Mouse (Mus musculus) midbrain, postnatal 0 days (tissue): ENCODE data around the gene Zdhhc4. TPM values are rescaled to one million over a fixed set of nuclear protein-coding genes. Genes with fewer than 3 reads are reported as not detected.
A peak's percentile ranks its signal among the peaks of the same experiment; 100 is the strongest.

Source experiments
- ATAC-seq: fragments of 200-750 bp; cut with Nextera tagmentation; 2 replicates; pipeline ENCODE4 v1.8.0; 2017; ENCODE audit warnings: moderate number of reproducible peaks, mild to moderate bottlenecking, moderate TSS enrichment, moderate library complexity; ENCODE audit not compliant: low FRiP score
- DNase-seq: peaks from one replicate; pipeline ENCODE4 v3.0.0-alpha.2; 2015; ENCODE audit warnings: low spot score
- H3K27ac ChIP-seq: fragments of 300-500 bp; sonication (generic); 2 replicates; pipeline ENCODE4 v1.5.1; 2014; ENCODE audit warnings: low read depth, mild to moderate bottlenecking, low read length, mixed read lengths
- H3K27me3 ChIP-seq: fragments of 300-500 bp; sonication (generic); 2 replicates; pipeline ENCODE4 v1.6.1; 2014; ENCODE audit warnings: low read length, control low read depth, mixed read lengths; ENCODE audit not compliant: insufficient read depth
- H3K36me3 ChIP-seq: fragments of 300-500 bp; sonication (generic); 2 replicates; pipeline ENCODE4 v1.6.1; 2014; ENCODE audit warnings: low read length, control low read depth, mixed read lengths; ENCODE audit not compliant: insufficient read depth
- H3K4me1 ChIP-seq: fragments of 300-500 bp; sonication (generic); 2 replicates; pipeline ENCODE4 v1.6.1; 2014; ENCODE audit warnings: mild to moderate bottlenecking, control low read depth, antibody characterized with exemption, low read length, mixed read lengths; ENCODE audit not compliant: insufficient read depth
- H3K4me2 ChIP-seq: fragments of 300-500 bp; sonication (generic); 2 replicates; pipeline ENCODE4 v1.6.1; 2014; ENCODE audit warnings: low read depth, mild to moderate bottlenecking, low read length, mixed read lengths; ENCODE audit not compliant: poor library complexity, severe bottlenecking
- H3K4me3 ChIP-seq: fragments of 300-500 bp; sonication (generic); 2 replicates; pipeline ENCODE4 v1.5.1; 2014; ENCODE audit warnings: low read depth, mild to moderate bottlenecking, low read length, moderate library complexity
- H3K9ac ChIP-seq: fragments of 300-500 bp; sonication (generic); replicated peaks from 2 replicates; pipeline ENCODE4 v1.6.1; 2014; ENCODE audit warnings: mild to moderate bottlenecking, low read length, moderate library complexity, mixed read lengths; ENCODE audit not compliant: poor library complexity, severe bottlenecking
- H3K9me3 ChIP-seq: fragments of 300-500 bp; sonication (generic); 2 replicates; pipeline ENCODE4 v1.6.1; 2016; ENCODE audit warnings: low read length, control low read depth
- CTCF ChIP-seq: IDR thresholded peaks from 2 replicates; pipeline ENCODE4 v1.5.1; 2016; ENCODE audit warnings: antibody characterized with exemption, mild to moderate bottlenecking
- WGBS: fragments of 180-500 bp; shearing (Covaris S2); extraction: QIAGEN DNeasy Blood & Tissue Kit; methylation state at CpG from one replicate; pipeline ENCODE4 v1.1.7; 2014; 5-methylcytosine and 5-hydroxymethylcytosine counted together
- polyA plus RNA-seq: library from polyadenylated mRNA; unstranded; fragments of >200 nt; fragmentation: Nextera tagmentation; extraction: Ambion mirVana; gene quantifications from 2 replicates; pipeline ENCODE4 v1.2.1, GENCODE M21; 2015
- total RNA-seq: library from RNA; depleted of rRNA; stranded (reverse); fragments of >200 nt; gene quantifications from 2 replicates; pipeline ENCODE4 v1.2.3, GENCODE M21; 2014

The Zdhhc4 gene
- total and polyA plus RNA-seq, 2 experiments from 2014 or later = 93.0 to 94.5 TPM

DNA sequence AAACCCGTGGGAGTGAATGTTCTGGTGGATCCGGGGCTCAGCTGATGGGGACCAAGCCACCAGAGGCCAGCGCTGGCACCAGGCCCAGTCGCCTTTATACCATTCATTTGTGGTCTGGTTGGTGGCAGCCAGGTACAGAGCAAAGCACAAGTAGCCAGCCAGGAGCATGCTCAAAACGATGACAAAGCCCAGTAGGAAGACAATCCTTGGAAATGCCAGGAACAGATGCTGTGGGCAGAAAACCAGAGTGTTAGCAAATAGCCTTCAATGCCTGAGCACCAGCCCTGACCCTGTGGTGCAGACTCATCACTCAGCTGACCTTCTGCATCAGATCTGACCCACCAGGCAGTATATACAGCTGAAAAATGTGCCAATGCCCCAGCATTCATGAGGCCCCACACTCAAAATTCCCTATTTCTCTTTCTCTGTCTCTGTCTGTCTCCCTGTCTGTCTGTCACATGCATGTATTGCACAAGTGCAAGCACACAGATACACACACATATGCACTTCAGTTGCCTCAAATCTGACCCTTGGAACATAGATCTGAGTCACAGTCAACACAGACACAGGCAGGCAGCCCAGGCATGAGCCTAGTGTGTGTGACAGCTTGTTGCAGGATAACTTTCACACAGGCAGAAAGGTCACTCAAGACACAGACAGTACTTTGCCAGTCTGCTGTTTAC lies 12.3 kb downstream of the Zdhhc4 start:
- Histone ChIP-seq H3K36me3 (peaks cover 42% of the 10 kb centered on the region), H3K9ac (no peak overlapping the region), H3K4me3 (no peak overlapping the region), H3K9me3 (no peaks in the 10 kb centered on the region), H3K4me1 (peaks cover 12% of the 10 kb centered on the region), H3K27ac (no peak overlapping the region), H3K4me2 (no peak overlapping the region), H3K27me3 (no peaks in the 10 kb centered on the region)
- 91% methylated on average over 5 of the region's 5 CpGs for WGBS
- no peak for ATAC-seq
- no peak for TF ChIP-seq CTCF
- no peak for DNase-seq

DNA sequence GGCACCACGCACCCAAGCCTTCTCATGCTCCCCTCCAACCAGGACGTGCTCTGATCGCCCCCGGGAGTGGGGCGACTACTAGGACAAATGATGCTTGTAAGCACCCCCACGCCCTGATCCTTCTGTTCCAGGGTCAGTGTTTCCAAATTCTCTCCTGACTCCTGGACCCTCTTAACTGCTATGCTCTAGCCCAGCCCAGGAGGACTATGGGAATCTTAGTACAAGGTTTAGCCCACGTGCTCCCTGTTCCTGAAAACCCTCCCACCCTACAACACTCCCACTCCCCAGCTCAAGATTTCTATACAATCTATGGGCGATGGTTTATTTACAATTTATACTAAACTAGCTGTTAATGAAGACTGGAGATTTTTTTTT lies 13.6 kb downstream of the Zdhhc4 start:
- no peak for TF ChIP-seq CTCF
- H3K4me1 ChIP-seq = peaks cover 12% of the 10 kb centered on the region
- peak overlapping the region; percentile 85 for H3K4me3 ChIP-seq
- H3K4me2 ChIP-seq = peak overlapping the region; percentile 86
- H3K27ac ChIP-seq = peak overlapping the region; percentile 26; the same call in 1 of the 2 replicates
- no peak for DNase-seq
- ATAC-seq = peak; percentile 25; the same call in 1 of the 2 replicates
- H3K27me3 ChIP-seq = no peaks in the 10 kb centered on the region
- 13% methylated on average over 8 of the region's 8 CpGs for WGBS
- H3K9me3 ChIP-seq = no peaks in the 10 kb centered on the region
- peaks cover 35% of the 10 kb centered on the region for H3K36me3 ChIP-seq
- H3K9ac ChIP-seq = no peak overlapping the region

DNA sequence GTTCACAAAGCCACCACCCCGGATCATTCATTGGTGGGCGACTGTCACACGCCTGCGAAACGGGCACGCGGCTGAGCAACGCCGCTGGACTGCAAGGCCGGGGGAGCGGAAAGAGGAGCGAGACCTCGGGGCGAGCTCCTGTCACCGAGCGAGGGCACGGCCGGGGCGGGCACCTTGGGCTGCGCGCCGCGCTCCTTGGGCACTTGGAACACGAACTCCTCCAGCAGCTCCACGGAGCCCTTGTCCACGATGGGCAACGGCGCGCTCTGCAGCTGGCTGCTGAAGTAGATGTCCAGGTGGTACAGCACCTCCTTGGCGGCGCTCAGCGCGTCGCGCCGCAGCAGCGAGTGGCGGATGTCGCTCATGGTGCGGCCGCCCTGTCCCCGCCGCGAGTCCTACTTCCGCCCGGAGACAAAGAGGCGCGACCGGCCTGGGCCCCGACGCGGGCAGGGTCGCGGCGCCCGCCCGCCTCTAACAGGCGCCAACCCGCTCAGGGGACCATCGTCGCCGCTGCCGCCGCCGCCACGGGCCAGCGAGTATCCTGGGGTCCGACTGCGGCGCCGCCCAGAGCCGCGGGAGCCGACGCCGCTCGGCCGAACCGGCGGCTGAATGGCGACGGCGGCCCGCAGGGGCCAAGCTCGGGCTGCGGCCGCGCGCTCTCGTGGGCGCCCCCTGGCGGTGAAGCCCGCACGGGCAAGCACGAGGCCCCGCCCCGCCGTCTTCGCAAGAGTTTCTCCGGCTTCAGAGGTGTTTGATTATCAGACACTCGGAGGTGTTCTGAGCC lies 14.1 kb downstream of the Zdhhc4 start, which contains the start of gene E130309D02Rik:
TSS of gene E130309D02Rik (minus strand) at position 631 of the 784 bp plus-strand sequence.
- Histone ChIP-seq H3K36me3 (peaks cover 32% of the 10 kb centered on the region), H3K9me3 (no peaks in the 10 kb centered on the region), H3K4me1 (peaks cover 12% of the 10 kb centered on the region), H3K27me3 (no peaks in the 10 kb centered on the region), H3K4me3 (peak within 1 kb of the TSS; percentile 85), H3K9ac (peak within 1 kb of the TSS; percentile 77), H3K4me2 (peak within 1 kb of the TSS; percentile 86), H3K27ac (peak within 1 kb of the TSS; percentile 95)
- peak; percentile 79 for TF ChIP-seq CTCF
- ATAC-seq (peak; percentile 81), DNase-seq (peak; percentile 80)
- under 1% methylated on average over 84 of the region's 101 CpGs for WGBS

DNA sequence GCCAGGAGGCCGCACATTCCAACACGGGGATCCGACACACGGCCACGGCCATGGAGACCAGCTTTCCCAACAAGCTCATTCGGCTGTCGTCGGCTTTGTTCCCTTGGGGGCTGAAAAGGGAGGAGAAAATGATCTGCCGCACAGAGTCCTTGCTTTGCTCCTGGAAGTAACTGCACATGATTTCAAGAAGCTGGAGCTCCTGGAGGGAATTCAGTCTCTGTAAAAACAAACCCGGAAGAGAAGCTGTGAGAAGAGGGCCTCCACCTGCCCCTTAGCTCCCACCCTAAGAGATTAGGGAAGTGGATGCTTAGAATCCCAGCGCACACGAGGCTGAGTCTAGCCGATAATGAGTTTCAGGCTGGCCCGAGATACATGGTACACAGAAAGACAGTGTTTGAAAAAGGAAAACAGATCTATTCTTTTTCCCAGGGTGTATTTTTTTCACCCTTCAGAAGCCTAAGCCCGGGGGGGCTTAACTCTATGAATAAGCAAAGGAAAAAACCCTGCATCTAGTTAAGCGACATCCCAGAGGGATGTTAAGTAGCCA lies 14.8 kb downstream of the Zdhhc4 start:
- no peak for ATAC-seq

DNA sequence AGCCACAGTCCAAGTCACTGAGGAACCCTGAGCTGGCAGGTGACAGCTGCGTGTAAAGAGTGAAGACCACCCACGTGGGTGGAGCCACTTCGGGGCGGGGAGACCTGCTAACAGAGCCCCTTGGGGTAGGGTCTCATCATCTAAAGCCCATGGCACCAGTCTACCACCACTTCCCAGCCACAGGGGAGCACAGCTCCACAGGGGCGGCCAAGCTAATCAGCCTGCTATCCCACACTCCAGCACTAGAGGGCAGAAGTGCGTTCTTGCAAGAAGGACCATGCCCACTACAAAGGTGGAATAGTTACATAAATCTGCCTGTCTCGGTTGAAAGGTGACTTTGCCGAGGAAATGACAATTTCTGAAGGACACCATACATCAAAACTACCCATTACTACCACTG lies 17.2 kb downstream of the Zdhhc4 start:
- H3K4me1 ChIP-seq = peaks cover 12% of the 10 kb centered on the region
- no peak for ATAC-seq

More for the DNA sequence above, 14.8 kb downstream of the Zdhhc4 start:
- Histone ChIP-seq H3K36me3 (peaks cover 36% of the 10 kb centered on the region), H3K4me2 (peak overlapping the region; percentile 86), H3K4me1 (peaks cover 12% of the 10 kb centered on the region), H3K9ac (peak overlapping the region; percentile 77), H3K27me3 (no peaks in the 10 kb centered on the region), H3K4me3 (peak overlapping the region; percentile 85), H3K9me3 (no peaks in the 10 kb centered on the region), H3K27ac (peak overlapping the region; percentile 95)
- WGBS = under 1% methylated on average over 16 of the region's 16 CpGs
- no peak for TF ChIP-seq CTCF
- DNase-seq = peak; percentile 28

DNA sequence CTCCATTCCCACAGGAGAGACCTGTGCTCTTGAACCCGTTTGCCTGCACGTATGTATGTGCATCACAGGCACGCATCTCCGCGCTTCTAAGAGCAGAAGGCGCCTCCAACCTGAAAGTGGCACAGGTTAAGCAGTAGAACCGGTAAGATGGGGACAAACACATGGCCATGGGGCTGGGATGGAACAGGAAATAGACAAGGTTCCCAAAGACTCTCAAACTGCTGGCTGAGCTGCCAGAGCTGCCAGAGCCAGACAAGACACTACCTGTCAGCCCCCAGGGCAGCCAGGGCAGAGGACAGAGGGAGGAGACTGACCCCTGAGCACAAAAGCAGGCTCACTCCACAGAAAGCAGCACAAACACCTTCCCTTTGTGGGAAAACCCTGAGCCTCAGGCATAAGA lies 19.1 kb downstream of the Zdhhc4 start:
- Histone ChIP-seq H3K27me3 (no peaks in the 10 kb centered on the region), H3K4me3 (no peak overlapping the region), H3K4me2 (no peak overlapping the region), H3K9ac (no peak overlapping the region), H3K36me3 (peaks cover 48% of the 10 kb centered on the region), H3K4me1 (peaks cover 12% of the 10 kb centered on the region), H3K9me3 (no peaks in the 10 kb centered on the region), H3K27ac (no peak overlapping the region)
- no peak for ATAC-seq
- TF ChIP-seq CTCF = no peak
- WGBS = 97% methylated on average over 7 of the region's 7 CpGs
- DNase-seq = no peak

More for the DNA sequence above, 17.2 kb downstream of the Zdhhc4 start:
- no peaks in the 10 kb centered on the region for H3K27me3 ChIP-seq
- H3K4me2 ChIP-seq = no peak overlapping the region
- no peak overlapping the region for H3K4me3 ChIP-seq
- H3K27ac ChIP-seq = no peak overlapping the region
- TF ChIP-seq CTCF = peak; percentile 85
- peaks cover 45% of the 10 kb centered on the region for H3K36me3 ChIP-seq
- peak; percentile 68 for DNase-seq
- no peaks in the 10 kb centered on the region for H3K9me3 ChIP-seq
- WGBS = 70% methylated on average over 8 of the region's 8 CpGs
- H3K9ac ChIP-seq = no peak overlapping the region
